Mouse (Mus musculus): ENCODE data around the gene Hyal1. TPM values are rescaled to one million over a fixed set of nuclear protein-coding genes. Genes with fewer than 3 reads are reported as not detected.

Gene Hyal1
- polyA plus RNA-seq, 1 experiment = 3.7 TPM

- H3K27ac ChIP-seq (ENCODE audit: insufficient read depth, low read length) = peak overlapping the region; percentile 12; the same call in 1 of the 2 replicates
- H3K4me1 ChIP-seq (ENCODE audit: control insufficient read depth, insufficient read depth, insufficient read length) = peaks cover 17% of the 10 kb centered on the region; the same call in 1 of the 2 replicates
- H3K27me3 ChIP-seq (ENCODE audit: control insufficient read depth, insufficient read depth, low read length) = no peaks in the 10 kb centered on the region
- peak in 1 of 2 experiments; percentile 78 for DNase-seq (ENCODE audit: low read depth in 1 of 2, low spot score in 2 of 2)
- WGBS = 58% methylated on average over 15 of the region's 15 CpGs
- no peak for TF ChIP-seq POLR2A (IDR thresholded peaks at IDR 0.05; ENCODE audit: low read depth, low read length)
- peak; percentile 76; the same call in 1 of the 2 replicates for TF ChIP-seq CTCF (IDR thresholded peaks at IDR 0.05; ENCODE audit: extremely low read depth, insufficient read depth, insufficient read length, insufficient replicate concordance)
- H3K4me3 ChIP-seq (ENCODE audit: extremely low read depth, insufficient read depth, insufficient read length) = no peak overlapping the region
- peaks cover 7% of the 10 kb centered on the region for H3K36me3 ChIP-seq (ENCODE audit: control insufficient read depth, insufficient read depth, low read length)
Measured at GRCm38 (mm10) chr9:107566041-107566709, 10.6 kb upstream of the Hyal1 start.

- DNase-seq (ENCODE audit: low read depth in 1 of 2, low spot score in 2 of 2) = no peak
- Histone ChIP-seq H3K27ac (ENCODE audit: insufficient read depth, low read length) (peak overlapping the region; percentile 24; the same call in 1 of the 2 replicates), H3K4me1 (ENCODE audit: control insufficient read depth, insufficient read depth, insufficient read length) (peaks cover 17% of the 10 kb centered on the region; the same call in 1 of the 2 replicates), H3K36me3 (ENCODE audit: control insufficient read depth, insufficient read depth, low read length) (peaks cover 2% of the 10 kb centered on the region), H3K4me3 (ENCODE audit: extremely low read depth, insufficient read depth, insufficient read length) (no peak overlapping the region), H3K27me3 (ENCODE audit: control insufficient read depth, insufficient read depth, low read length) (no peaks in the 10 kb centered on the region)
- 68% methylated on average over 3 of the region's 3 CpGs for WGBS
- no peak for TF ChIP-seq CTCF (IDR thresholded peaks at IDR 0.05; ENCODE audit: extremely low read depth, insufficient read depth, insufficient read length, insufficient replicate concordance)
Measured at GRCm38 (mm10) chr9:107566855-107567254, 9.9 kb upstream of the Hyal1 start.

- Histone ChIP-seq H3K27me3 (ENCODE audit: control insufficient read depth, insufficient read depth, low read length) (no peaks in the 10 kb centered on the region), H3K27ac (ENCODE audit: insufficient read depth, low read length) (peak within 1 kb of the TSS; percentile 62), H3K4me3 (ENCODE audit: extremely low read depth, insufficient read depth, insufficient read length) (peak within 1 kb of the TSS; percentile 88), H3K4me1 (ENCODE audit: control insufficient read depth, insufficient read depth, insufficient read length) (peaks cover 17% of the 10 kb centered on the region; the same call in 1 of the 2 replicates), H3K36me3 (ENCODE audit: control insufficient read depth, insufficient read depth, low read length) (no peaks in the 10 kb centered on the region; the same call in 1 of the 2 replicates)
- no peak for DNase-seq (ENCODE audit: low read depth in 1 of 2, low spot score in 2 of 2)
- no peak for TF ChIP-seq POLR2A (IDR thresholded peaks at IDR 0.05; ENCODE audit: low read depth, low read length)
- no peak for TF ChIP-seq CTCF (IDR thresholded peaks at IDR 0.05; ENCODE audit: extremely low read depth, insufficient read depth, insufficient read length, insufficient replicate concordance)
- WGBS = 74% methylated on average over 18 of the region's 18 CpGs
Measured at GRCm38 (mm10) chr9:107567702-107568319, 8.9 kb upstream of the Hyal1 start, which contains the start of gene Hyal2. Gene Hyal2 (plus strand): TSS chr9:107567945.

- DNase-seq (ENCODE audit: low read depth in 1 of 2, low spot score in 2 of 2) = peak; percentile 79 to 80
- Histone ChIP-seq H3K36me3 (ENCODE audit: control insufficient read depth, insufficient read depth, low read length) (no peaks in the 10 kb centered on the region; the same call in 1 of the 2 replicates), H3K4me1 (ENCODE audit: control insufficient read depth, insufficient read depth, insufficient read length) (peaks cover 15% of the 10 kb centered on the region; the same call in 1 of the 2 replicates), H3K4me3 (ENCODE audit: extremely low read depth, insufficient read depth, insufficient read length) (peak overlapping the region; percentile 88), H3K27me3 (ENCODE audit: control insufficient read depth, insufficient read depth, low read length) (no peaks in the 10 kb centered on the region), H3K27ac (ENCODE audit: insufficient read depth, low read length) (peak overlapping the region; percentile 62)
- 2% methylated on average over 41 of the region's 41 CpGs for WGBS
- no peak; the same call in 1 of the 2 replicates for TF ChIP-seq POLR2A (IDR thresholded peaks at IDR 0.05; ENCODE audit: low read depth, low read length)
Measured at GRCm38 (mm10) chr9:107568331-107569261, 8.1 kb upstream of the Hyal1 start.

GRCm38 (mm10) chr9:107569270-107569669 is 7.5 kb upstream of the Hyal1 start:
- Histone ChIP-seq H3K4me3 (ENCODE audit: extremely low read depth, insufficient read depth, insufficient read length) (peak overlapping the region; percentile 88), H3K36me3 (ENCODE audit: control insufficient read depth, insufficient read depth, low read length) (no peaks in the 10 kb centered on the region; the same call in 1 of the 2 replicates), H3K27ac (ENCODE audit: insufficient read depth, low read length) (peak overlapping the region; percentile 43; the same call in 1 of the 2 replicates), H3K27me3 (ENCODE audit: control insufficient read depth, insufficient read depth, low read length) (no peaks in the 10 kb centered on the region), H3K4me1 (ENCODE audit: control insufficient read depth, insufficient read depth, insufficient read length) (peaks cover 9% of the 10 kb centered on the region; the same call in 1 of the 2 replicates)
- WGBS = 0% methylated on average over 23 of the region's 23 CpGs
- DNase-seq (ENCODE audit: low read depth in 1 of 2, low spot score in 2 of 2) = no peak
- TF ChIP-seq POLR2A (IDR thresholded peaks at IDR 0.05; ENCODE audit: low read depth, low read length) (no peak), CTCF (IDR thresholded peaks at IDR 0.05; ENCODE audit: extremely low read depth, insufficient read depth, insufficient read length, insufficient replicate concordance) (no peak)

GRCm38 (mm10) chr9:107570016-107570415 is 6.7 kb upstream of the Hyal1 start:
- Histone ChIP-seq H3K36me3 (ENCODE audit: control insufficient read depth, insufficient read depth, low read length) (no peaks in the 10 kb centered on the region; the same call in 1 of the 2 replicates), H3K27ac (ENCODE audit: insufficient read depth, low read length) (no peak overlapping the region), H3K27me3 (ENCODE audit: control insufficient read depth, insufficient read depth, low read length) (no peaks in the 10 kb centered on the region), H3K4me1 (ENCODE audit: control insufficient read depth, insufficient read depth, insufficient read length) (peaks cover 9% of the 10 kb centered on the region; the same call in 1 of the 2 replicates), H3K4me3 (ENCODE audit: extremely low read depth, insufficient read depth, insufficient read length) (no peak overlapping the region; the same call in 1 of the 2 replicates)
- WGBS = 79% methylated on average over 13 of the region's 13 CpGs
- no peak for DNase-seq (ENCODE audit: low read depth in 1 of 2, low spot score in 2 of 2)
- TF ChIP-seq POLR2A (IDR thresholded peaks at IDR 0.05; ENCODE audit: low read depth, low read length) = no peak
- TF ChIP-seq CTCF (IDR thresholded peaks at IDR 0.05; ENCODE audit: extremely low read depth, insufficient read depth, insufficient read length, insufficient replicate concordance) = no peak

All from spleen, adult 2 months (tissue).